Comparison of ENCODE assay signal across 9 mouse cellular contexts in genomic region chr8:84822723-84823122, GRCm38 (mm10). TPM values are rescaled to one million over a fixed set of nuclear protein-coding genes. Genes with fewer than 3 reads are reported as not detected.
DNase-seq lines count a peak whose midpoint lies in the region; ATAC-seq and TF ChIP-seq lines count a peak whose summit lies in the region.
"Had no signal": no experiment of that assay in that cellular context is flagged by ENCODE, and none has a peak within 500 bp of the region (broad histone marks: within the 10 kb centered on the region; RNA-seq: fewer than 3 reads in every experiment).

TSS of gene Dand5 (minus strand) at chr8:84822823.

- H3K9me3 ChIP-seq in intestine, postnatal 0 days (ENCODE audit: control insufficient read depth) = no peaks in the 10 kb centered on the region

- H3K27me3 ChIP-seq in intestine, postnatal 0 days (replicated peaks; ENCODE audit: control insufficient read depth, insufficient read depth, low read length) = no peaks in the 10 kb centered on the region

- no peak within 1 kb of the TSS for H3K27ac ChIP-seq in intestine, postnatal 0 days (ENCODE audit: low read depth, low read length)
- no peak within 1 kb of the TSS for H3K27ac ChIP-seq in olfactory bulb, adult 2 months (ENCODE audit: insufficient read depth, low read depth, low read length)
- H3K27ac ChIP-seq: liver, embryonic 14.5 days had no signal

- WGBS in intestine, postnatal 0 days = 40% methylated on average over 3 of the region's 3 CpGs
- WGBS in olfactory bulb, adult 2 months = 72% methylated on average over 3 of the region's 3 CpGs

- TF ChIP-seq CTCF in intestine, postnatal 0 days (IDR thresholded peaks at IDR 0.05; ENCODE audit: low read depth) = no peak
- TF ChIP-seq CTCF in olfactory bulb, adult 2 months (IDR thresholded peaks at IDR 0.05; ENCODE audit: insufficient read depth, low read depth, low read length) = no peak

- no peak within 1 kb of the TSS for H3K4me3 ChIP-seq in intestine, postnatal 0 days (ENCODE audit: low read depth, low read length)
- H3K4me3 ChIP-seq in olfactory bulb, adult 2 months (ENCODE audit: insufficient read depth, low read depth, low read length) = peak within 1 kb of the TSS; percentile 27

- H3K36me3 ChIP-seq in intestine, postnatal 0 days (ENCODE audit: control insufficient read depth, insufficient read depth) = no peaks in the 10 kb centered on the region; the same call in 1 of the 2 replicates

- TF ChIP-seq POLR2A in olfactory bulb, adult 2 months (IDR thresholded peaks at IDR 0.05; ENCODE audit: insufficient read depth, low read depth, low read length) = no peak

- DNase-seq in adrenal gland, adult 18-20 months (ENCODE audit: low spot score in 2 of 2) = no peak
- no peak for DNase-seq in adrenal gland, postnatal 10 days
- DNase-seq in left cerebral cortex, postnatal 36 days (ENCODE audit: low spot score in 2 of 2) = no peak
- DNase-seq in left cerebral cortex, adult 11 months (ENCODE audit: low spot score) = no peak
- DNase-seq in cerebellum, postnatal 25 days = no peak
- no peak for DNase-seq in yolk sac, embryonic 10.5 days (ENCODE audit: low spot score)

- intact Hi-C loops in left cerebral cortex, postnatal 36 days (cut with DNase I) = no loop called here

- no peaks in the 10 kb centered on the region for H3K4me1 ChIP-seq in intestine, postnatal 0 days (replicated peaks; ENCODE audit: control insufficient read depth, insufficient read depth, low read length)
- peaks cover 11% of the 10 kb centered on the region for H3K4me1 ChIP-seq in olfactory bulb, adult 2 months (ENCODE audit: control insufficient read depth, insufficient read depth, low read length)

- ATAC-seq in intestine, postnatal 0 days = no peak

- H3K9ac ChIP-seq in intestine, postnatal 0 days (ENCODE audit: low read depth, low read length) = no peak within 1 kb of the TSS
- H3K9ac ChIP-seq: liver, embryonic 14.5 days had no signal

- 0 out of 2 replicates have a peak within 1 kb of the TSS, but pooled peaks have one; percentile 17 for H3K4me2 ChIP-seq in intestine, postnatal 0 days (replicated peaks; ENCODE audit: low read depth)

RNA-seq across cellular contexts. Expression of gene Dand5, which starts in this region (rescaled TPM):
- 10 to 100 TPM; 10.6 to 10.8 TPM for total RNA-seq in adrenal gland, adult 18-20 months (2021)
- total RNA-seq in adrenal gland, postnatal 10 days (2021) = 1 to 10 TPM; 5.0 to 6.9 TPM
- 10 to 100 TPM; 10.3 to 10.9 TPM for total RNA-seq in left cerebral cortex, postnatal 36 days (2021)
- 1.9 and 2.2 TPM in 2 replicates for polyA plus RNA-seq in intestine, postnatal 0 days (2015; fragmentation: Nextera tagmentation; extraction: Ambion mirVana)
- polyA plus RNA-seq in olfactory bulb, adult 2 months (2012; ENCODE audit: insufficient read depth, insufficient read length, low replicate concordance, missing spikeins) = not detected in 2 replicates
